Mouse (Mus musculus): ENCODE data around the gene Slc41a3. TPM values are rescaled to one million over a fixed set of nuclear protein-coding genes. Genes with fewer than 3 reads are reported as not detected.

The Slc41a3 gene
- total RNA-seq, 2 experiments from 2014 or later: 29.1 to 67.6 TPM

DNA sequence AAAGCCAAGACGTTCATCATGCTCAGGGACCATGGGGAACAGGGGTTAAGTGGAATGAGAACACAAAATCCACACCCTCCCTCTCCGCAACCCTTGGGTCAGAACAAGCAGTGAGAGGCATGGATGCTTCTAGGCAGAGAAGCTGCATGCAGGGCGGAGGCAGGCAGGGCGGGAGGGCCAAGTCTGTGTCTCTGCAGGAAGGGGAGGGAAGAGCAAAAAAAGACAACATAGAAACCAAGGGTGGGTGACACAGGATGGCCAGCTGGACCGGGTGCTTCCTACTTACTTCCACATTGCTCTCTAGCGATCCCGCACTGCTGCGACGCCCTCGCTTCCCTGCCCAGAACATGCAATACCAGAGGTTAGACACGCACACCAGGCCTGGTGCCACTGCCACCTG is 59.2 kb downstream of the Slc41a3 start:
- no peak for DNase-seq (ENCODE audit: low spot score in 2 of 2)

DNA sequence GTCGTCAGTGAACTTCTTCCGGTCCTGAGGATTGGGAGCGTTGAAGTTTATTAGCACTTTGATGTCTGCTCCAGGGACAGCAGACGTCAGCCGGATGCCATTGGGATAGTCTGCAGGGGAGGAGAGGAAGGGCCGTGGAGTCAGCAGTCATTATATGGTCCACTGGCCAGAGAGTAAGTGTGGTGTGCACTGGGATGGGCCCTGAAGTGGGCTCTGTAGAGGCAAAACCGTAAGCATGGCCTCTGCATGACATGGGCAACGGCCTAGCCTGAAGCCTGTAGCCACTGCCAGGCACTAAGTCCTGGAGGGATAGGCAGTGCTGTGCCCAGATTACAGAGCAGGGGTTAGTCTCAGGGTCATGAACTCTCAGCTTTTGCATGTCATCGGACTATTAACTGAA is 64.2 kb downstream of the Slc41a3 start:
- DNase-seq (ENCODE audit: low spot score in 2 of 2): no peak

DNA sequence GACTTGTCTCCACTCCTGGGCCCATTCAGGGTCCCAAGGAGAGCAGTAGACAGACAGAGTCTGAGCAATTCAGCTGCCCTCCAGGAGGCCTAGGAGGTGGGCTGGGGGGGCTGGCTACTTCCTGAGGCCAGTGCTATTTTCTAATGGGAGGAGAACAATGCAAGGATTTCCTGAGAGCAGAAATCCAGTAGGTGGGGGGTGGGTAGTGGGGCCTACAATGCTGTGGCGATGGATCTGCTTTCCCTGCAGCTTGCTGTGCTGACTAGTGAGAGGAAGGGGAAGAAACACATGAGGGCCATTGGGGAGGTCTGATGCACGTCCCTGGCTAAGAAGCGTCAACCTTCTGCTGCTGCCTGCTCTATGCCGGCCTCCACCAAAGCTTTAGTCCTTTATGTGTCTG is 74.2 kb downstream of the Slc41a3 start:
- DNase-seq (ENCODE audit: low spot score in 2 of 2): no peak

DNA sequence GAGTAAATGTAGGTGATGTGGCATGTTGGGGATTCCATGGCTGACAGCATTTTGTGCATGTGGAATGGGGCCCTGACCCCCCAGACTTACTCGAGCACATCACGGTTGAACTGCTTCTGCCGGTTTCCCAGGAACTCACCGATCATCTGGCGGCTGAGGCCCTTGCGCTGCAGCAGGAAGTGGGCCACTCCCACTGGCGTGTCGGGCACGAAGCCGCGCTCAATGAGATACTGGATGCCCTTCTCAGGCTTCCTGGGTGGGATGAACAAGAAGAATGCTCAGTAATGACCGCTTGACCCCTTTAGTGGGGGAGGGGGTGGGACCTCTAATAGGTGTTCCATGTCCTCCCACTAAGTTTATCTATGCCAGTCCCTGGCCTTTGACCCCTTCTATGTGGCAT is 75.9 kb downstream of the Slc41a3 start:
- DNase-seq (ENCODE audit: low spot score in 2 of 2): no peak

DNA sequence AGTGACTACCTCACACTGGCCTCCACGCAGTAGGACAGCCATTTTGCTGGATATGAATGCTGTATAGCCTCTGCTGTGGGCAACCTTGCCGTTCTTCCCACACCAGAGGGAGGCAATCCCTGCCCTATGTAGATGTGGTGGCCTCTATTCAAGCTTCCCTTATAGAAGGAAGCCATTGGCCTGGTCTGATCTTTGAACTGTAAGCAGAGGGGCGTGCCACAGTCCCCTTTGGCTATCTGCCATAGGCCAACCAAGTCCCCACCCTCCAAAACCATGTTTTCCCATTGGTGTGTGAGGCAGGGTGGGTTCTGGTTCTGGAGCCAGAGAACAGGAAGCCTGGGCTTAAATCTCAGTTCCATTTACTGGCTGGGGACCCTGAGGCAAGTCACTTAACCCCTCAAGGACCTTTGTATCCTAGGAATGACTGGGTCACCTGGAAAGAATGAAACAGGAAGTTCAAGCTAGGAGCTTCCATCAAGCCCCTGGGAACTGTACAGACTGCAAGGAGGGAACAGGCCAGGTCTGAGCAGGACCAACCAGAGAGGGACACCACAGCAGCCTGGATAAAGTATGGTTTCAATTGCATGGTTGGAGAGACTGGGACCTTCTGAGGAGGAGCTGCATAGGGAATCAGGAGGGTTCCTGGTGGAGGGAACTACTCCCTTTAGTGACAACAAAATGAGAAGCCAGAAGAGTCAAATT is 79.5 kb downstream of the Slc41a3 start:
- DNase-seq (ENCODE audit: low spot score in 2 of 2): no peak

DNA sequence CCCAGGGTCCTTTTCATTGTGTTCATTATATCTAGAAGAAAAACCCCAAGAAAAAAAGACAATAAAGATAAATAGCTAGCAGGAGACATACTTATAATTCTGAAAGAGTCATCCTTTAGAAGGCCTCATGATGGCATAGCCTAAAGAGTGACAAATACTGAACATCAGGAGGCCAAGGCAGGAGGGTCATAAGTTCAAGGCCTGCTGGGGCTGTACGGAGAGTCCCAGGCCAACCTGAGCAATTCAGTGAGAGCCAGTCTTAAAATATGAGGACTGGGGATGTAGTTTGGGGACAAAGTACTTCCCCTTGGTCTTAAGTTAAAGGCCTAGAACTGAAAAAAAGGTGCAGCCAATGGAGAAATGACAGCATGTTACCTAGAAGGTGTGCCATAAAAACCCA is 82.3 kb downstream of the Slc41a3 start:
- no peak for DNase-seq (ENCODE audit: low spot score in 2 of 2)

DNA sequence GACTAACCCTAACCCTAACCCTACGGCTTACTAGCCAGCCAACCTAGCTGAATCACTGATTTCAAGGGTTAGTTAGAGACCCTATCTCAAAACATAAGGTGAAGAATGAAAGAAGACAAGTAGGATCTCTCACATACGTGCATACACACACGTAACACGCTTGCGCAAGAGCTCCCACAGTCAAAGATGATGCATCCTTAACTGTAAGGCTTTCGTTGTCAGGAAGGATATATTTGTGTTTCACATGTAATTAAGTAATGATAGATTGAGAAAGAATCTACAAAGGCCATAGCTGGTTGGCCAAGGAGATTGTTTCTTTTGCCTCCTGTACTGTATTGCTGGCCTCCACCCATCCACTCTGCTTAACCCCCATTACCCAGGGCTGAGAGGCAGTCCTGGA is 83.5 kb downstream of the Slc41a3 start:
- no peak for DNase-seq (ENCODE audit: low spot score in 2 of 2)

DNA sequence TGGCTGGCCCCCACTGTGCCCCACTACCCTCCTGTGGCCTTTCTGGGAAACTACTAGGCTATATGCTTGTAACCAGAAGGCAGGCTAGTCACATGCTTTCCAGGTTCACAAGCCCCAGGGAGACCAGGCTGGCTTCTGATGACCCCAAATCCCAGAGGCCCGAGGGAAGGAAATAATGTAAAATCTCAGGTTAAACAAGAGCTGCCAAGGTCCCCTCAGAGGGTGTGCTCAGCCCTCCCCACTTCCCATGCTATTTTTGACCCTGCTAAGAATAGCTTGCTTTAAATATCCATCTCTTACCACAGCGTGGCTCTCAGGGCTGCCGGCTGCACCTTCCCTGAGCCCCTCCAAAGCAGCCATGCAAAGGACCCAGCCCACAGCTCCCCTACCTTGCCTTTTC is 84.2 kb downstream of the Slc41a3 start:
- no peak for DNase-seq (ENCODE audit: low spot score in 2 of 2)

DNA sequence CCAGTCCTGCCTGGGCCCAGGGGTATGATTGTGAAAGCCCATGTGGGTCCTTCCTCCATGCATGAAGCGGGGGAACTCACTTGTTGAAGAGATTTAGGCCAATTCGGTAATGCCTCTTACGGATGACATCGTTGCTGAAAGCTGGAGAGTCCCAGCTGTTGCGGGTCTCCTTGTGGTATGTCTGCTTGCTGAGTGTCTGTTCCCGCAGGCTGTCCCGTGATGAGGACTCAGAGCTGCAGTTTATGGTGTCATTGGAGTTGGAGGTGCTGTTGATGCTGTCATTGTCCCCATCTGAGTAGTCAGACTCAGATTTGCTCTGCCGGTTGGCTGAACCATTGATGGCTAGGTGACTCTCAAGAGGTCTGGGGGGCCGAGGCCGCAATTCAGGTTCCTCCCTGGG is 85.0 kb downstream of the Slc41a3 start:
- DNase-seq (ENCODE audit: low spot score in 2 of 2): no peak

DNA sequence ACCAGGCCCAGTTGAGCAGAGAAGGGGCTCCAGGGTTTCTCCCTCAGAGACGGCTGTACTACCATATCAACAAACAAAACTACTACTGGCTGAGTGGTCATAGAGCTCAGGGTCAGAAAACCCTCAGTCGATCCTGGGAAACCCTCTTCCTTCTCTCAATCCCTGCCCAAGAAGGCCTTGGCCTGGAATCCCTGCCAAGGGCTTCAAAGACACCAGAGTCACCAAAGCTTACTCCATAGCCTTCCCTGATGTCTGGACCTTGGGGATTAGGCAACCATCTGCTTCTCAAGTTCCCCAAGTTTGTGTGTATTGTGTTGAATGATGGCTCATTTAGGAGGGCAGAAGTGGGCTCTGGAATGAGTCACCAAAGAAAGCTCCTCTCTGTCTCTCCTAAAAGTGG is 87.4 kb downstream of the Slc41a3 start:
- no peak for DNase-seq (ENCODE audit: low spot score in 2 of 2)

DNA sequence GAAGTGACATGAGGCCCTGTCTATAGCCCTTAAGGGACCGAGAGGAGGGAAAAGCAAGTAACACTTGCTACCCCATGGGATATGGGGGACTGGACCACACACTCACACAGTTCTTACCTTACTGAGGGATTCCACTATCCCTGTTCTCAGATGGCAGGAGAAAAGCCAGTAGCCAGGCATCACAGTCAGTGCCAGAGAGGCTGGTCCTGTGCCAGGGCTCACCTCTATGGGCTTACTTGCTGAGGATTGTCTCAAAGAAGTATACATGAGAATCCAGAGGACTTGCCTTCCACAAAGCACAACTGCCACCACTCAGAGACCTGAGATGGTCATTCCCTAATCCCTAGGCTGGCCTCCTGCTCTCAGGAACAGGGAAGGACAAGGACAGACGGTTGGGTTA is 87.9 kb downstream of the Slc41a3 start:
- no peak for DNase-seq (ENCODE audit: low spot score in 2 of 2)

DNA sequence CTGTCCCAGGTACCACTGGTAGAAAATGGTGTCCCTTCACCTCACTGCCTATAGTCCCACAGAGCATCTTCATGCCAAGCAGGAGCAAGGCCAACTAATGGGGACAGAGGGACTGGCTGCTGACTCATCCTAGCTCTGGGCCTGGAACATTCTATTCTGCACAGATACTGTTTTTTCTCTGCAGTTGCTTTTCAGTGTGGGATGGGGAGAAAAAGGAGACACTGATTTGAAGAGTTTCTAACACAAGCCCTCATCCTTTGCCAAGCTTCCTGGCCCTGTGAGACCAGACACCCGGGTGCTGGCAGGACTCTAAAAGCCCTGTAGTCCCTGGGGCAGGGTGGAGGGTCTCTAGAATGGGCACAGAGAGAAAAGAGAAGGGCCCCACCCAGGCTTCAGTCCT is 91.2 kb downstream of the Slc41a3 start:
- DNase-seq (ENCODE audit: low spot score in 2 of 2): no peak

Small RNA genes lying within 50 kb of the gene (microRNA-seq; reads per million reads assigned to microRNA genes)
- gene Gm24816 (ENCODE audit: borderline number of aligned reads in 2 of 2): 0 reads per million in 2 experiments

Other genes starting within 250 kb of the Slc41a3 start
- gene Zxdc, start 235.2 kb upstream of the Slc41a3 start, total RNA-seq (2021): 10 to 100 TPM; 33.0 to 43.5 TPM
- gene Cfap100, start 175.9 kb upstream of the Slc41a3 start, total RNA-seq (2021): under 1 TPM; 0.48 to 0.99 TPM
- 10 to 100 TPM; 32.2 to 52.2 TPM for gene Klf15, start 142.1 kb upstream of the Slc41a3 start, total RNA-seq (2021)
- gene Aldh1l1, start 118.3 kb upstream of the Slc41a3 start, total RNA-seq (2021): 100 to 1,000 TPM; 180 to 197 TPM

Measured in adrenal gland, adult 18-20 months (tissue).